Mouse (Mus musculus) thymus, postnatal 25 days (tissue): ENCODE results near the gene Fbxw21.
"Not testable (repeated sequence)": the region's sequence is repeated elsewhere in the genome, so short reads cannot be mapped to it uniquely, and the experiment has no call there.

Experiments used
- DNase-seq: peaks from one replicate; pipeline ENCODE4 v3.0.0; 2022

Fbxw21 gene

DNA sequence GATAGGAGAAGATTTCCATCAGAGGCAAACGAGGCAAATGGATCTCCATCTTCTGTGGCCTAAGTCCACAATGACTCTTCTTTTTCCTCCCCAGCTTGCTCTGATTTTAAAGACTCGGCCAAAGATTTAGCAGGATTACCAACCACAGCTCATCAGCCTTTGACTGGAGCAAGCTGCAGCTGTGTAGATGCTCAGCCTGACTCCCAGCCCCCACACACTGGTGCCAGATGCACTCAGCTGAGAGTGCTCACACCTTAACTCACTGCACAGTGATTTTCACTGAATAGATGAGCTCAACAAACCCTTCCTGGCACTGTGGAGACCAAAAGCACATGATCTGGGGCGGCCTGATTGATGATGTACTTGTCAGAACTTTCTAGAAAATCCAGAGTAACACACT, at the start of gene Fbxw21:
Gene Fbxw21, minus strand, starts transcription at position 101 of the 400 bp plus-strand sequence.
- no peak for DNase-seq

DNA sequence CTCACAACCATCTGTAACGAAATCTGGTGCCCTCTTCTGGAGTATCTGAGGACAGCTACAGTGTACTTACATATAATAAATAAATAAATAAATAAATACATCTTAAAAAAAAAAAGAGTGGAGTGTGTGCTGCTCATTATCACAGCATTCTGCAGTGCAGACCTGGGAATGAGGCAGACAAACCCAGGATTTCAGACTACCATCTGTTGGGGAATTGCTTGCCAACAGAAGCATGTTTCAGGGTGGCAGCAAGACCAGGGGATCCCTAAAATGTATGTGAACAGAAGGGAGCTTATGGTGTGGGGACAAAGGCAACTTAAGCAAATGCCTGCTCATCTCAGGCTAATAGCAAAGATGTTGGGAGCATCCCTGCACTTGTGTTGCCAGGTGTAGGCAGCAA, 39.5 kb upstream of the Fbxw21 start:
- not testable (repeated sequence) for DNase-seq

DNA sequence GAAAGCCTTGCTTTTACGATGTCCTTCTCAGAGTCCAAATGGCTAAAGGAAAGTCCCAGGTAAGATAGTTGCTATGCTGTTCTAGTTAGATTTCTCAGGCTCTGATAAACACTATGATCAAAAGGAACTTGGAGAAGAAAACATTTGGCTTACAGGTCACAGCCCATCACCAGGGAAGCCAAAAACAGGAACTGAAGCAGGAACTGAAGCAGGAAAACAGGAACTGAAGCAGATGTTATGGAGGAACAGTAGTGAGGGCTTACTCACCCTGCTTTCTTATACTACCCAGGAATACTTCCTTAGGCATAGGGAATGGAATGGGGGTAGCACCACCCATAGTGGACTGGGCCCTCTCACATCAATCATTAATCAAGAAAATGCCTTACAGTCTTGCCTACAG, 38.5 kb upstream of the Fbxw21 start:
- DNase-seq, result no peak

DNA sequence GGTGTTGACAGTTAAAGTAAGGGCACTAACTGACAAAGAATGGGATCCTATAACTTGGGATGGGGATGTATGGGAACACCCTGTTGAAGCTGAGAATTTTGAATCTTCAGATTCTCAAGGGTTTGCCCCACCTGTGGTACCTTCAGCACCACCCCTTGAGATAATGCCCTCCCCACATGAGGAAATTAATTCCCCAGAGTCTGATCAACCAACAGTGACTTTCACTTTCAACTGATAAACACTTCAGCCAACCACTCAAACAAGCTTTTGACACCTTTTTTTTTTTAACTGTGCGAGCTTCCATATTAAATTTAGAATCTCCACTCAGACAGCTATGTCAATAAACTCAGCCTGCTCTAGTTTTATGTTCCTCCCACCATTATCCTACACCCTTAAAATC, 37.5 kb upstream of the Fbxw21 start:
- DNase-seq, result no peak

DNA sequence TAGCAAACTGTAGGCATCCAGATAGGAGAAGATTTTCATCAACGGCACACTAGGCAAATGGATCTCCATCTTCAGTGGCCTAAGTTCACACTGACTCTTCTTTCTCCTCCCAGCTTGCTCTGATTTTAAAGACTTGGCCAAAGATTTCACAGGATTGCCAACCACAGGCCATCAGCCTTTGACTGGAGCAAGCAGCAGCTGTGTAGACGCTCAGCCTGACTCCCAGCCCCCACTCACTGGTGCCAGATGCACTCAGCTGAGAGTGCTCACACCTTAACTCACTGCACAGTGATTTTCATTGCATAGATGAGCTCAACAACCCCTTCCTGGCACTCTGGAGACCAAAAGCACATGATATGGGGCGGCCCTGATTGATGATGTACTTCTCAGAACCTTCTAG, 34.0 kb upstream of the Fbxw21 start, which contains the start of gene Fbxw13:
Gene Fbxw13, minus strand, starts transcription at position 101 of the 400 bp plus-strand sequence.
- not testable (repeated sequence) for DNase-seq

DNA sequence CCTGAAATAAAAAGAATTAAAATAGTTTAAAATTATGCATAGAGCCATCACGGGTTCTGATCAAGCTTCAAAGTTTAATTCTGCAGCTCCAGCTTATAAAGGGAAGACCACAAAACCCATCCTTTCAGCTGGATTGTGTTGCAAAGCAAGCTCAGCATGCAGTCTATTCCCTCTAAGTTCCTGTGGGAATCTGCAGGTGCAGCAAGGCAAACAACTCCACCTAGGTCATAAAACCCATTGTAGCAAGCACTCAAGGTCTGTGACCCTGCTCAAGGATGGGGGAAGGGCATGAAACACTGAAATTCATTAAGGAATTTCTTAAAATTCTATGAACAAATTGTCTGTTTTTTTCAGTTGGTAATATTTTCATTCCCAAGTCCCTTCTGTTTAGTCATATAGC, 15.4 kb upstream of the Fbxw21 start:
- no peak for DNase-seq

DNA sequence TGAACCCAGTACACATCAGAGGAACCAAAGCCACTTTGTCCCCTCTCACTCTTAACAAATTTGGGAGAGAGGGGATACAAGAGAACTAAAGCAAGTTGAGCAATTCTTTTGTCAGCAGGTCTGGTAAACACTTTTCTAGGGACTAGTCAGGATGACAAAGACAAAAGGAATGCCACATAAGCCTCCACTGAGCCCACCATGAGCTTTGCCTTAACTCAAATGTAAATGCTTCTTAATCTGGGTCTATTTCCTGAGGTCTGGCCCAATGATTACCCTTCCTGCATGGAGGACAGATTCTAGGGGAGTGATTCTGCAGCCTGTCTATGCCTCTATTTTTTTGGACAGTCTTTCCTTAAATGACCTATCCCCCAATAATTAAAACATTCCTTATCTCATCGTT, 14.5 kb upstream of the Fbxw21 start:
- DNase-seq, result no peak

DNA sequence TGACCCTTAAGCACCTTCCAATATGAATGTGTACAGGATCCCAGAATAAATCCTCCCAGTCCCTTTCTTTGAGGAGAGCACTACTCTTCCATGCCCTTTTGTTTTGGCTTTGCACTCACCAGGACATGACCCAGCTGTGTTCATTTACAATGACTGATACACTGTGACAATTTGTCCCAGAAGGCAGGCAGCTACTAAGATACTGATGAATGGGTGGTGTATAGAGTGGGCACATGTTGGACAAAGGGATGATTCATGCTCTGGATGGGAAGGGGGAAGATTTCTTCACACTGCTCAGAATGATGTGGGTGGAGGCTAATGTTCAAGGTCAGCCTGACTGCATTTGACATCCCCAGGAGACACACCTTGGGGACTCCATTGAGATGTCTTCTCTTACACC, 5.5 kb upstream of the Fbxw21 start:
- no peak for DNase-seq

DNA sequence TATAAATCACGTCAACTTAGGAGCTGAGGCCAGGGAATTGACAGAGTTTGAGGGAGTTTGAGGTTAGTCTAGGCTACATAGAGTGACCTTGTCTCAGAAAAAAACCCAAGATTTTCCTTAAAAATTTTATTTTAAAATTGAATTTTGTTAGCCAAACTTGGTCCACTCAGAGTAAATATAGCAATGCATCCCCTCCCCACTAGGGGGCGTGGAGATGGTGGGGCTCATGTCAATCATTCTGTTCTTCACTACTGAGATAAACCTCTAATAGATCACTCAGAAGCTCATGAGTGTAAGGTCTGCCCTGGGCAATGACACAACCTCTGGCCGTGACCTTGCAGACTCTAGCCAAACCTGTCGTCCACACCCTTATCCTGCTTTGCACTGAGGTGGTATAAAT, 21.4 kb downstream of the Fbxw21 start:
- peak; percentile 9 for DNase-seq

DNA sequence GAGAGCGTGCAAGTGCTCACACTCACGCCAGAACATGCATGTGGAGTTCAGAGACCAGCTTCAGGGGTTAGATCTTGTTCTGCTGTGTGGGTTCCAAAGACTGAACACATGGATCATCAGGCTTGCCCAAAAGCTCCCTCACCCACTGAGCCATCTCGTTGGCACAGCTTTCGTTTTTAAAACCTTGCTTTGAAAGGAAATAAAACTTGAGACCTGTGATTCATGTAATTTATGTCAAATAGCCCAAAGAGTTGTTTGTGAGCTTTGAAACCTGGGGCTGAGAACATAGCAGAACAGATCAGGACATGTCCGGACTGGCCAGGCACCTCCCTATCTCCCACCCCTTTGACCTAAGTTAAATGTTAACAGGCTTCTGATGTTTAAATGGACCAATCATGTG, 31.8 kb downstream of the Fbxw21 start:
- DNase-seq, result no peak

DNA sequence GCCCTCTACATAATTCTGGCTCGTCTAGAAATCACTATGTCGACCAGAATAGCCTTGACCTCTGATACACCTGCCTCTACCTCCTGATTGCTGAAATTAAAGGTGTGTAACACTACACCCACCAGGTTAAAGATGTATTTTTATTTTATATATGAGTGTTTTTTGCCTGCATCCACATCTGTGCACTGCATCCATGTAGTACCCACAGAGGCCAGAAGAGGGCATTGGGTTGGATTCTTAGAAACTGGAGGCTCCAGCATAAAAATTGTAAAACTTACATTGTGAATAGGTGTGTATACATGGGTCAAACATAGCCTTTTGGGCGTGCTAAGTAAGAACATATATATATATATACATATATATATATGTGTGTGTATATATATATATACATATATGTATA, 33.6 kb downstream of the Fbxw21 start:
- no peak for DNase-seq

DNA sequence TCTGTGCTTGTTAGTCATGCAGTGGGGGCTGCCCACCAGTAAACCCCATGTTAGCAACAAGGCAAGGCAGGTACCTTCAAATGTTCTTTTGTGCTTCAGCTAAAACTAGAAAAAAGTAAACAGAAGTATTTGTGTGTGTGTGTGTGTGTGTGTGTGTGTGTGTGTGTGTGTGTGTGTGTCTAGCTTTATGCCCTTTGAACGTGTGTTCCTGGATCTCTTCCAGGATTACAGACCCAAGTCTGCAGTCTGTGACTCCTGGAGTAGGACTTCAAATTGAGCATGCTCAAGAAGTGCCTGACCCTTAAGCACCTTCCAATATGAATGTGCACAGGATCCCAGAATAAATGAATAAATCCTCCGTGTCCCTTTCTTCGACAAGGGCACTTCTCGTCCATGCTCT, 34.8 kb downstream of the Fbxw21 start:
- DNase-seq, result no peak

DNA sequence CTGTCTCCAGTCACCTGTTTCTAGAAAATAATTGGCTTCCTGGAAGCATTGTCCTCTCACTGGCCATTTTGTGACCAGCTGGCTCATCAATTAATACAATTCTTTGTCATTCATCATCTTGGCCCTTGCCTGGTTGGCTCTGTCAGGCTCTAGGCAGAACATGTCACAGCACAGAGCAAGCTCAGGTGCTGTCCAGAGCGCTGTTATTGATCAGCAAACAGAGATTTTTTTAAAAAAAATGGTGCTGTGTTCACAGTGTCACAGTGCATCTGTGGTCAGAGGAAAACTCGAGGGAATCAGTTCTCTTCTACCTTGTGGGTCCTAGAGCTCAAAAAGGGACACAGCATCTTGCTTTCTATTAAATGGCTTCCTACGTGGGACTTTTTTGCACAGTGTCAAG, 36.4 kb downstream of the Fbxw21 start:
- no peak for DNase-seq

DNA sequence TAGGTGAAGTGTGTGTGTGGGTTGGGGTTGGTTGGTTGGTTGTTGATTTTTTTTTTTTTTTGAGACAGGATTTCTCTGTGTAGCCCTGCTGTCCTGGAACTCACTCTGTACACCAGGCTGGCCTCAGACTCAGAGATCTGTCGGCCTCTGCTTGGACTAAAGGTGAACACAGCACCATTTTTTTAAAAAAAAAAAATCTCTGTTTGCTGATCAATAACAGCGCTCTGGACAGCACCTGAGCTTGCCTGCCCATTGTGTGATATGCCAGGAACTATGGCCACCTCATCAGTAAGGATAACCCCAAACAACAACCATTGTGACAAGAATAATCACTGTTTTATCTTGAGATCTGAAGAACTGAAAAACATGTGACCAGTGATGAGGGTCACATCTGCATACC, 36.8 kb downstream of the Fbxw21 start:
- no peak for DNase-seq

DNA sequence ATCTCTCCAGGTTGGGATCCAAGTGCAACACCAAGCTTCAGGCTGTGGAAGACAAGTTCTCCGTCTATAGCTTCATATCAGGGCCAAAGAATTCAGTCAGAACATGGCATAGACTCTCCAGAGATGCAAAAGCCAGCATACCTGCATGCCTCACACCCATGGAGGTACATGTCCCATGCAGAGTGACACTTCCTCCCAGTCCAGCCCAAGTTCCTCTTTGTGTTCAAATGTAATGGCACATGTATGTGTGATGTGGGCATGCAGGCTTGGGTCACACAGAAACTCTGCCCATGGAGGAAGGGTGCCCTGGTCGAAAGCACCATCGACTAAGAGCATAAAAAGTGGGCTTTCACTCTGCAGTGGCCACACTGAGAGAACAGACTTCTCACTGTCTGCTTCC, 37.7 kb downstream of the Fbxw21 start:
- no peak for DNase-seq

DNA sequence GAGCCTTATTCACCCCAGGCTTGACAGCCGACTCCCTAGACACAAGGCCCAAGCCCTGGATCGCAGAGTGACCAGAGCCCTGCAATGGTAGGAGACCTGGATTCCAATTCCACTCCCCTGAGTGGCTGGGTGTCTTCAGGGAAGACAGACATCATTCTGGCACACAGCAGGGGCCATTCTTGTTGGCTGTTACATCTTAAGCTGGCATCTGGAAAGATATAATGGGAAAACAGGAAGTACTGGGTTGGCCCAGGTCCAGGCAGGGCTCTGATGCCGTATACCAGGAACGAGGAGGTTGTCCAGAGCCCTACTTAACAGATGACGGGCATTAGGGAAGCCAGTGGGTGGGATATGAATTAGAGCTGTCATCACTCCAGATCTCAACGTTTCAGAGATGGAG, 38.6 kb downstream of the Fbxw21 start:
- DNase-seq, result no peak

DNA sequence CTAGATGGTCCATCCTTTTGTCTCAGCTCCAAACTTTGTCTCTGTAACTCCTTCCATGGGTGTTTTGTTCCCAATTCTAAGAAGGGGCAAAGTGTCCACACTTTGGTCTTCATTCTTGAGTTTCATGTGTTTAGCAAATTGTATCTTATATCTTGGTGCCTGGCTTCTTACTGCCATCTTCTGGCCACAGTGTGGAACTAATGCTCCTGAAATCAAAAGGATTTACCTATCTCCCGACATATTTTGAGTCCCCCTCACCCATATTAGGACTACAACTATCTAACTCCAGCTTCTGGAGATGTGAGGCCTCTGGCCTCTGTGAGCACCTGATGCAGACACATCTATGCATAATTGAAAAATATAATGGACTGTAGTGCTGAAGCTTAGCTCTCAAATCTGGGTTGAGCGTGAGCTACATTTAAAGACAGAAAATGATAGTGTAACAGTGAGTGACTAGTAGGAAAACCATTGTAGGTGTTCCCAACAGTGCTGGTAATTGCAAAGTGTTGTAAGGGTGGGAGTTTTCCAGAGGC, 39.2 kb downstream of the Fbxw21 start:
- DNase-seq, result peak; percentile 55

DNA sequence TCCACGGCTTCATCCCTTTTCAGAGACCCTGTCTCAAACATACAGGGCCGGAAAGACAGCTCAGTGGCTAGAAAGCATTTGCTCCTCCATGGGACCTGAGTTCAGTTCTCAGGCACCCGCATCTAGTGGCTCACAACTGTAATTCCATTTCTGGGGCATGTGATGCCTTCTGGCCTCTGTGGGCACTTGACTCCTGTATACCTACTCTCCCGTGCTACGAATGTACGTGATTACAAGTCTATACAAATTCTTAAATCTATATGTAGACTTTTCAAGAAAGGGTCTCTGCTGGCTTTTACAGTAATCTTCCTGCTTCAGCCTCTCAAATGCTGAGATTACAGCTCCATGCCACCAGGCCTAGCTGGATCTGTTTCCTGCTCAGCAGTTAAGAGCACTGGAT, 40.9 kb downstream of the Fbxw21 start:
- no peak for DNase-seq

DNA sequence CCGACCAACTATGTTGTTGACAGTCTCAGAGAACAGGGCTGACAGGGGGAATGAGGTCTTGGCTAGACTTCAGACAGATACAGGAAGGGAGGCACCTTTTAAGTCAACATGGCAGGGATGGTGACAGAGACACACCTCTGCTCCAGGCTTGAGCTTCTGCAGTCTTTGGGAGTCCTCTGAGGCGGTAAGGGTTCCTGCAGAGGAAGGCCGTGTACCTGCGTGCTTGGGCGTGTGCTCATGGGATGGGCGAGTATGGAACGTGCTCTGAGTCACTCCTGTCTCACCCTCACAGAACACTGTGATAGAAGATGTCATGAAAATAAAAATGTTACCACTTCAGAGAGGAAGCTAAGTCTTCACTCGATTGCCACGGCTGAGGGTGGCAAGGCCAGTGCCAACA, 42.3 kb downstream of the Fbxw21 start:
- no peak for DNase-seq

DNA sequence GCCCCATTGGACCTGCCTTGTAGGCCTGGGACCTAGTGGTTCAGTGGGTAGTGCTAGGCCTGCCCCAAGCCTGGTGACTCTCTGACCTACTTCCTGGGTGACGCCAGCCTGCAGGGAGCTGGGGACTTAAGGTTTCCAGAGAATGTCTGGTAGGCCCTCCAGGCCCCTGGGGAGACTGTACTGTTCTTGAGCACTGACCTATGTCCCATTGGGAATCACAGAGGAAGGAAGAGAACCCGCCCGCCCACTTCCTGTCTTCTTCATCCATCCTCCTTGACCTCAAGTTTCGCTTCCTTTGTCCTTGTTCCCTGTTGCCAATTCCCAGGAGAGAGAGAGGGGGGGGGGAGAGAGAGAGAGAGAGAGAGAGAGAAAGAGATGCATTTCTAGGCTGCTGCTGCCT, 43.7 kb downstream of the Fbxw21 start:
- DNase-seq, result no peak

DNA sequence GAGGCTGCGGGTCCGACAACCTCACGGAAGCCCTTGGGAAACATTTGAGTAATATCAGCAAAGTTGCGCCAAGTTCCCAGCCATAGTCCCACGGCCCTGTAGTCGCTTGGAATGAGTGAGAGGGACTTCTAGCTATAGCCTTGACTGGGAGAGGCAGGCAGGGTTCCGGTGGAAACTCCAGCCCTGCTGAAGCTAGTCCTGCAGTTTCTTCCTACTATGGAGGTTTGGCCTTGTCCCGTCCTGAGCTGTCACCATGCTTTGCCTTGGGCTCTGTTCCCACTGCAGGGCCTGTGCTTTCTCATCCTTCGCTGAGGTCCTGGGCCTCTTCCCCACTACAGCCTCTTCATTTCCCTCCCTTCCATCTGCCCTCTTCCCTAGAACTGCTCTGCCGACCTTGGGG, 45.6 kb downstream of the Fbxw21 start:
- DNase-seq, result no peak

DNA sequence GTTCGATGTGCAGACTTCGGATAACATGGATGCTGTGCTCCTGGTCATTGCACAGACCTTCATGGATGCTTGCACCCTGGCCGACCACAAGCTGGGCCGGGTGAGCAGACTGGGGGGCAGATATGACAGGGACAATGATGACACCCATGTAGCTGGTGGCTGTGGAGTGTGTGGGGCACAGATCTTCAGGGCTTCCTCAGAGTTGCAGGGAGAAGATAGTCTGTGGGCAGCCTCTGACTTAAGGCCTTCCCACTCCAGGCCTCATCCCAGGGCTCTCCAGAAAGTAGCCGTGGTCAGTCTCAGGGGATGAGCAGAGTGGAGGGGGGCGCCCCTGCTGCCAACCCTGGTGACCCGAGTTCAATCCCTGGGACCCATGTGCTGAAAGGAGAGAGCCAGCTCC, 47.0 kb downstream of the Fbxw21 start:
- no peak for DNase-seq

DNA sequence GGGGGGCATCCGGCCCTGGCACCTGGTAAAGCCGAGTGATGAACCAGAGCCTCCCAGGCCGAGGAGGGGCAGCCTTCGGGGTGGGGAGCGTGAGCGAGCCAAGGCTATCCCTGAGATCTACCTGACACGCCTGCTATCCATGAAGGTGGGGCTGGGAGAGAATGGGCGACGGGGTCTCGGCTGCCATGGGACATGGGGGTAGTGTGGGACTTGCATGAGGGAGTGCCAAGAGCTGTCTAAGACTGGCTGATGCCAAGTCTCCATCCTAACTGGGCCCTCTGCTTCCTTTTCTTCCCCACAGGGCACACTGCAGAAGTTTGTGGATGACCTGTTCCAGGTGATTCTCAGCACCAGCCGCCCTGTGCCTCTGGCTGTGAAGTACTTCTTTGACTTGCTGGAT, 47.6 kb downstream of the Fbxw21 start:
- DNase-seq, result no peak

DNA sequence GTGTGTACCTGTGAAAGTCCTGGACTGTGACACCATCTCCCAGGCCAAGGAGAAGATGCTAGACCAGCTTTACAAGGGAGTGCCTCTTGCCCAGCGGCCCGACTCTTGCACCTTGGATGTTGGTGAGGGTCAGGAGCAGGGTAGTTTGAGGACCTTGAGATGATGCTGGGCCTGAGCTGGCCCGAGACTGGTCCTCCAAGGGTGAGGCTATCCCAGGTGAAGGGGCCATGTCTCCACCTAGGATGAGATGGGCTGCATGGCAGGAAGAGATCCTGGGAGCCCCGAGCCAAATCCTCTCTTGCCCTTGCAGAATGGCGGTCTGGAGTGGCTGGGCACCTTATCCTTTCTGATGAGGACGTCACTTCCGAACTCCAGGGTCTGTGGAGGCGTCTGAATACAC, 48.5 kb downstream of the Fbxw21 start:
- DNase-seq, result no peak

DNA sequence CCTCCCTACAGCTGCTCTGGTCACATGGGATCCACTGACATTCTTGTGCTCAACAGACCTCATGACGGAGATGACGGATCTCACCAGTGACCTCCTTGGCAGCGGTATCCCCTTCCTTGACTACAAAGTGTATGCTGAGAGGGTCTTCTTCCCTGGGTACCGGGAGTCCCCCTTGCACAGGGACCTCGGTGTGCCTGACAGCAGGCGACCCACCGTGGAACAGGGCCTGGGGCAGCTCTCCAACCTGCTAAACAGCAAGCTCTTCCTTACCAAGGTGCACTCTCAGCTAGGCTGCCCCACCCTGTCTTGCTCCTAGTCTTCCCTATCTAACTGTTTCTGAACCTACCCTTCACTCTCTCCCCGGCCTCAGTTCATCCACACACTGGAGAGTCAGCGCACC, 50.2 kb downstream of the Fbxw21 start:
- no peak for DNase-seq

DNA sequence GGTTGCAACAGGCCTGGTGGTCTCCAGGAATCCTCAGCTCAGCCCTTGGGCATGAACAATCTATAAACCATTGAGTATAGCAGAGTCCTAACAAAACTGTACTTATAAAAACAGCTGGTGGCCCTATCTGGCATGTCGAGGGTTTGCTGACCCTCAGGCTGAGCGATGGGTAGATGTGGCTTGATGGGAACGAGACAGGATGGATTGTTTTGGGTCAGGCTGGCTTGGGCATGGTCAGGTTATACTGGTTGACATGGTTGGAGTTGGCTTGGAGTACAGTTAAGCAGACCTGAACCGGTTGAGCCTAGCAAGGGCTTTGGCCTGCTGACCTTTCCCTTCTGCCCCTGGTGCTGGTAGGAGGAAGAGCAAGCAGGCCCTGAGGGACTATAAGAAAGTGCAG, 50.7 kb downstream of the Fbxw21 start:
- no peak for DNase-seq
